Mouse (Mus musculus) forebrain, postnatal 0 days (tissue): ENCODE results near the gene Dhx16. TPM values are rescaled to one million over a fixed set of nuclear protein-coding genes. Genes with fewer than 3 reads are reported as not detected.
A peak's percentile ranks its signal among the peaks of the same experiment; 100 is the strongest.

Experiments
- ATAC-seq: fragments of 200-750 bp; cut with Nextera tagmentation; 2 replicates; pipeline ENCODE4 v1.8.0; 2017; ENCODE audit warnings: mild to moderate bottlenecking, moderate library complexity
- DNase-seq: peaks from one replicate; pipeline ENCODE4 v3.0.0-alpha.2; 2015
- H3K27ac ChIP-seq: fragments of 300-500 bp; sonication (generic); 2 replicates; pipeline ENCODE4 v1.5.1; 2014; ENCODE audit warnings: low read depth, mild to moderate bottlenecking, antibody characterized with exemption, low read length, moderate library complexity, mixed read lengths
- H3K27me3 ChIP-seq: fragments of 300-500 bp; sonication (generic); 2 replicates; pipeline ENCODE4 v1.6.1; 2014; ENCODE audit warnings: mild to moderate bottlenecking, low read length, mixed read lengths; ENCODE audit not compliant: insufficient read depth
- H3K36me3 ChIP-seq: fragments of 300-500 bp; sonication (generic); 2 replicates; pipeline ENCODE4 v1.6.1; 2014; ENCODE audit warnings: mild to moderate bottlenecking, moderate library complexity; ENCODE audit not compliant: insufficient read depth
- H3K4me1 ChIP-seq: fragments of 300-500 bp; sonication (generic); 2 replicates; pipeline ENCODE4 v1.6.1; 2014; ENCODE audit warnings: antibody characterized with exemption; ENCODE audit not compliant: insufficient read depth
- H3K4me2 ChIP-seq: fragments of 300-500 bp; sonication (generic); 2 replicates; pipeline ENCODE4 v1.6.1; 2014; ENCODE audit warnings: low read depth, mild to moderate bottlenecking, moderate library complexity
- H3K4me3 ChIP-seq: fragments of 300-500 bp; sonication (generic); 2 replicates; pipeline ENCODE4 v1.5.1; 2014; ENCODE audit warnings: low read depth, low read length, mixed read lengths
- H3K9ac ChIP-seq: fragments of 300-500 bp; sonication (generic); 2 replicates; pipeline ENCODE4 v1.6.1; 2014; ENCODE audit warnings: mild to moderate bottlenecking
- H3K9me3 ChIP-seq: fragments of 300-500 bp; sonication (generic); 2 replicates; pipeline ENCODE4 v1.6.1; 2016; ENCODE audit warnings: low read length
- CTCF ChIP-seq: sonication (generic); IDR thresholded peaks from 2 replicates; pipeline ENCODE4 v1.5.1; 2016; ENCODE audit warnings: antibody characterized with exemption, control low read depth, low read depth
- WGBS: fragments of 180-500 bp; shearing (Covaris S2); extraction: QIAGEN DNeasy Blood & Tissue Kit; methylation state at CpG from one replicate; pipeline ENCODE4 v1.1.7; 2014; 5-methylcytosine and 5-hydroxymethylcytosine counted together
- polyA plus RNA-seq: library from polyadenylated mRNA; unstranded; fragments of >200 nt; fragmentation: Nextera tagmentation; extraction: Ambion mirVana; gene quantifications from 2 replicates; pipeline ENCODE4 v1.2.1, GENCODE M21; 2015
- total RNA-seq: library from RNA; depleted of rRNA; stranded (reverse); fragments of >200 nt; gene quantifications from 2 replicates; pipeline ENCODE4 v1.2.3, GENCODE M21; 2014

Gene Dhx16
- total and polyA plus RNA-seq, 2 experiments from 2014 or later = 21.8 to 33.0 TPM

DNA sequence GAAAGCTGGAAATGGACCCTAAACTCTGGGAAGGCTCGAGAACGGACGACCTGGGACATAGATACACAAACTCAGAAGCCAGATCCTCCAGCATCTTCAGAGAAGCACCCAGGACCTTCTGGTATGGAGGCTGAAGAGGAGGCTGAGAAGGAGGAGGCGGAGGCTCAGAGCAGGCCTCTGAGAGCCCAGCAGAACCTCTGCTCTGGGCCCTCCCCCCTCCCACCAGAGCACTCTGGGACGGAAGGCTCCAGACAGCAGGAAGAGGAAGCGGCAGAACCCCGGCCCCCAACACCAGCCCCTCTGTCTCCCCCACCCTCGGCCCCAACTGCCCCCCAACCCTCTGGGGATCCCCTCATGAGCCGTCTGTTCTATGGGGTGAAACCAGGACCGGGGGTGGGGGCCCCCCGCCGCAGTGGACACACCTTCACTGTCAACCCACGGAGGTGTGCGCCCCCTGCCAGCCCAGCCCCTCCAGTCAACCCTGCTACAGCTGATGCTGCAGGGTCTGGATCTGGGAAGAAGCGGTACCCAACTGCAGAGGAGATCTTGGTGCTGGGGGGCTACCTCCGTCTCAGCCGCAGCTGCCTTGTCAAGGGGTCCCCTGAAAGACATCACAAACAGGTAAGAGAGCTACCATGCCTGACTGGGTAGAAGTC lies 11.3 kb upstream of the Dhx16 start:
- WGBS = 29% methylated on average over 17 of the region's 17 CpGs

DNA sequence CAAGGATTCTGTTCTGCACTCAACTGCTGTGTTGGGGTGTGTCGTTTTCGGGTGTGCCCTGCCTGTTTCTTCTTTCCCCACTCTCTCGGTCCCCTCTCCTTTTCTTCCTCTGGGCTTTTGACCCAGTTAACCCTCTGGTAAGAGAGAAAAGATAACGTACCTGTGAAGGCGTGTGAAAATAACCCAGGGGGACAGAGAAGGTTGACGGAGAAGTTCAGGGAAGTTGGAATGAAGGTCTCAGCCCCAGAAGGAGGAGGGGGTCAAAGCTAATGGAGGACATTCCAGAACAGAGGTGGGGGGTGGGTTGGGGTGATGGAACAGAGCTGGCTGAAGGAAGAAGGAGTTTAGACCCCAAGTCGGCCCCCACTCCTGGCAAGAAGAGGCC lies 10.7 kb upstream of the Dhx16 start:
- Histone ChIP-seq H3K4me3 (peak overlapping the region; percentile 70), H3K9me3 (no peaks in the 10 kb centered on the region), H3K36me3 (no peaks in the 10 kb centered on the region), H3K27ac (peak overlapping the region; percentile 54; the same call in 1 of the 2 replicates), H3K4me2 (peak overlapping the region; percentile 56), H3K9ac (peak overlapping the region; percentile 50), H3K4me1 (peaks cover 24% of the 10 kb centered on the region), H3K27me3 (no peaks in the 10 kb centered on the region)
- 3% methylated on average over 7 of the region's 7 CpGs for WGBS
- ATAC-seq = no peak
- no peak for TF ChIP-seq CTCF
- no peak for DNase-seq

More for the DNA sequence above, 11.3 kb upstream of the Dhx16 start:
- ATAC-seq = no peak
- peak; percentile 18; the same call in 1 of the 2 replicates for TF ChIP-seq CTCF
- H3K4me3 ChIP-seq = peak overlapping the region; percentile 70
- H3K4me2 ChIP-seq = peak overlapping the region; percentile 56
- H3K4me1 ChIP-seq = peaks cover 24% of the 10 kb centered on the region
- H3K9me3 ChIP-seq = no peaks in the 10 kb centered on the region
- peak overlapping the region; percentile 24 for H3K27ac ChIP-seq
- H3K36me3 ChIP-seq = no peaks in the 10 kb centered on the region
- no peaks in the 10 kb centered on the region for H3K27me3 ChIP-seq
- peak overlapping the region; percentile 50 for H3K9ac ChIP-seq
- no peak for DNase-seq

DNA sequence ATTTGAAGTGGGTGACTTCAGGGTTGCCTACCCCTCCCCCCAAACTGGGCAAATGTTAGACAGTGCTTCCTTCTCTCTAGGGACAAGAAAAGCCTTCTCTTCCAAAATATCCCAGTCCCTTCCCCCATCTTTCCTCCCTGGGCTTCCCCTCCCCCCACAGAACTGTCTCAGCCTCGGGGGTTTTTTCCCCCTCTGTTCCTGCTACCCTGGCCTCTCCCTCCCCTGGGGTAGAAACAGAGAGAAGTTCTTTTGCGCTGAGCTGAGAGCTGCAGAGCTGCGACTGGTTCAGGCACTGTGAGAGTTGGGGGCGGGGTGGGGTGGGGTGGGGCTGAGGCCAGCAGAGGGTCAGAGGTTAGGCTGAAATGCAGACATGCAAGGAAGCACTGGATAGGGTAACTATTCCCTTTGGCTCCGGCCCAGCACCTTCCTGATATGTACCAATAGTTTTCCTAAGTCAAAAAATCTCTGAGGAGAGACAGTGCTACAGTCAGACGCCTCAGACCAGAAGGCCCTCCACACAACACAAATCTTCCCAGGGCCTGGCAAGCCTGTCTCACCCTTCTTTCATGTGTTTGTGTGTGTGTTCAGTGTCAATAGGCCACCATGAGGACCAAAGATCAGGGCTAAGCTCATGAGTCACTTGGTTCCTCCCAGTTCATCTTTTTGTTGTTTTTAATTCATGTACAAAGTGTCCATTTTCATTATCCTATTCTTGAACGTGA lies 10.1 kb upstream of the Dhx16 start:
- Histone ChIP-seq H3K27ac (peak overlapping the region; percentile 54), H3K4me3 (peak overlapping the region; percentile 70), H3K27me3 (no peaks in the 10 kb centered on the region), H3K36me3 (0 out of 2 replicates have a peak, but pooled peaks cover 4% of the 10 kb centered on the region), H3K4me2 (peak overlapping the region; percentile 56), H3K9ac (peak overlapping the region; percentile 50), H3K4me1 (peaks cover 24% of the 10 kb centered on the region), H3K9me3 (no peaks in the 10 kb centered on the region)
- TF ChIP-seq CTCF = no peak
- WGBS = 6% methylated on average over 7 of the region's 7 CpGs
- ATAC-seq = no peak
- no peak for DNase-seq

DNA sequence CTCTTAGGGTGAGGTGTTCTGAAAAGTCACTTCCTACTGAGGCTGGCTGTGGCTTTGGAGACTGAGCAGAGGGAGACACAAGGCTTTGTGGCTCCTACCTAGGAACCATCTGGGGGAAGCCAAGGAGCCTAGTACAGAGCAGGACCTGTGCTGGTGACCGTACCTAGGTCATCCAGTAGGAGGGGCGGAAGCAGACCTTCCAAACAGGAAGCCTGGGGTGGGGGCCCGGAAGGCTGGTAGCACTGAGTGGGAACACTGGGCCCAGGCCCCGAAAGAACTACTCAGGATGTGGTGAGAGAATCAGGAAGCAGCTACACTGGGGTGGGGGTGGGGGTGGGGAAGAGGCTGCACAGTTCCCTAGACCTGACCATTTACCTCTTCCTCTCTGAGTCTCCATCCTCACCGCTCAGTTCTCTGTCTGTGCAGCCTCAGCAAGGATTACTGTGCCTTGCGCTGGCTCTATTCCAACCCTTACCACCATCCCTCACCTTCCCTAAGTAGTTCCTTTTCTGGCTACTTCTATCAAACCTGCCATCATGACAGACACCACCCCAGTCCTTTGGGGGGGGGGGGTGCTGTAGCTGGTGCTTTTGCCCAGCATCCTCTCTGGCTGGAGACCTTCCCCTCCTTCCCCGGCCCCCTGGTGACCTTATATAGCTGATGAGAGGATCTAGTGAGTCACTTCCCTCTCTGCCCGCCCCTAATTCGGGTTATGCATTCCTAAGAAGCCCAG lies 9.3 kb upstream of the Dhx16 start:
- no peak for DNase-seq
- 0 out of 2 replicates have a peak, but pooled peaks cover 12% of the 10 kb centered on the region for H3K36me3 ChIP-seq
- WGBS = 71% methylated on average over 9 of the region's 9 CpGs

DNA sequence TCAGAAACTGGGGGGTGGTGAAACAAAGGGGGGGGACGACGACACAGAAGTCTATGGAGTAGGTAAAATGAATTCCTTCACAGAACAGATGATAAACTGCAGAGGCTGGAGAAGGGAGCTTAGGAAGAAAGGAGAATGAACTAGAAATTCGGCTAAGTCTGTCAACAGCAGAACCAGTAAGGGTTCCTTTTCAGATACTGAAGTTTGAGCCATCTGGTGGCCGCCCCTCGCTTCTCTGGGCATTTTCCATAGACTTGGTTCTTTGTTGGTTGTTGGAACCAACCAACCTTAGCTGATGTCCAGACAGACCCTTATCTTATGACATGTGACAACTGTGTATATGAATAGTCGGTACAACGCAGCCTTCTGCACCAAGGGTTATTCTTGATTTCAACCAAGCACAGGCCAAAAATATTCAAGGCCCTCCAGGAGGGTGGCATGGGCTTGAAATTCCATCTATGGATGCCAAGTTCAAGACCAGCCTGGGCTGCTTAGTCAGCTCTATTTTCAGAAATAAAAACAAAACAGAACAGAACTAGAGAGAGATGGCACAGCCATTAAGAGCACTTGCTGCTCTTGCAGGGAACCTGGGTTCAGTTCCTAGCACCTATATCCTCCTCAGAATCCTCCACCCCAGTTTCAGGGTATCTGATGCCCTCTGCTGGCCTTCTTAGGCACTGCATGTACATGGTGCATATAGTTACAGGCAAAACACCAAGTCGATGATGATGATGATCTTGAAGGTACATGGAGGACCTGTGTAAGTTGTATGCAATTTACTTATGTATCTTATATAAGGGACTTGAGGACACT lies 8.5 kb upstream of the Dhx16 start:
- peaks cover 24% of the 10 kb centered on the region; the same call in 1 of the 2 replicates for H3K4me1 ChIP-seq
- TF ChIP-seq CTCF = peak; percentile 72
- DNase-seq = no peak
- H3K9me3 ChIP-seq = no peaks in the 10 kb centered on the region
- no peaks in the 10 kb centered on the region for H3K27me3 ChIP-seq
- peak overlapping the region; percentile 70; the same call in 1 of the 2 replicates for H3K4me3 ChIP-seq
- no peak overlapping the region for H3K9ac ChIP-seq
- peak overlapping the region; percentile 40; the same call in 1 of the 2 replicates for H3K27ac ChIP-seq
- 0 out of 2 replicates have a peak, but pooled peaks cover 12% of the 10 kb centered on the region for H3K36me3 ChIP-seq
- no peak for ATAC-seq
- WGBS = 83% methylated on average over 8 of the region's 8 CpGs
- H3K4me2 ChIP-seq = peak overlapping the region; percentile 56

More for the DNA sequence above, 9.3 kb upstream of the Dhx16 start:
- Histone ChIP-seq H3K4me3 (peak overlapping the region; percentile 70), H3K4me1 (peaks cover 24% of the 10 kb centered on the region; the same call in 1 of the 2 replicates), H3K4me2 (peak overlapping the region; percentile 56), H3K27me3 (no peaks in the 10 kb centered on the region), H3K9ac (peak overlapping the region; percentile 2; the same call in 1 of the 2 replicates), H3K9me3 (no peaks in the 10 kb centered on the region), H3K27ac (peak overlapping the region; percentile 40; the same call in 1 of the 2 replicates)
- TF ChIP-seq CTCF = no peak
- no peak for ATAC-seq
